Mouse (Mus musculus) heart, adult 2 months (tissue): ENCODE measurements around the gene Gm12184.

Experiments used
- CTCF ChIP-seq: fragments of 200-600 bp; IDR thresholded peaks from 2 replicates; pipeline ENCODE4 v1.8.1; 2022; ENCODE audit warnings: antibody characterized with exemption, mild to moderate bottlenecking, moderate library complexity
- POLR2A ChIP-seq: fragments of 200-500 bp; IDR thresholded peaks from 2 replicates; pipeline ENCODE4 v1.6.1; 2011; ENCODE audit warnings: mild to moderate bottlenecking, low read depth, low read length, control low read depth; ENCODE audit not compliant: insufficient read depth

- TF ChIP-seq POLR2A (no peak), CTCF (no peak)
These were observed 18.7 kb downstream of the Gm12184 start for GRCm38 (mm10) chr11:48807563-48808303.
